Mouse (Mus musculus) embryonic facial prominence, embryonic 14.5 days (tissue): ENCODE results near the gene Arhgap19. TPM values are rescaled to one million over a fixed set of nuclear protein-coding genes. Genes with fewer than 3 reads are reported as not detected.

Experiments
- ATAC-seq: fragments of 200-750 bp; cut with Nextera tagmentation; 2 replicates; pipeline ENCODE4 v1.8.0; 2017; ENCODE audit warnings: low read depth, moderate number of reproducible peaks, moderate TSS enrichment
- DNase-seq: peaks from one replicate; pipeline ENCODE4 v3.0.0-alpha.2; 2015; ENCODE audit warnings: low spot score
- H3K27ac ChIP-seq: fragments of 300-500 bp; sonication (generic); replicated peaks from 2 replicates; pipeline ENCODE4 v1.5.1; 2014; ENCODE audit warnings: low read depth, mild to moderate bottlenecking, low read length, moderate library complexity
- H3K27me3 ChIP-seq: fragments of 300-500 bp; sonication (generic); replicated peaks from 2 replicates; pipeline ENCODE4 v1.6.1; 2014; ENCODE audit warnings: low read length; ENCODE audit not compliant: control insufficient read depth, insufficient read depth
- H3K36me3 ChIP-seq: fragments of 300-500 bp; sonication (generic); 2 replicates; pipeline ENCODE4 v1.6.1; 2014; ENCODE audit warnings: low read length, mixed read lengths; ENCODE audit not compliant: control insufficient read depth, insufficient read depth
- H3K4me1 ChIP-seq: fragments of 300-500 bp; sonication (generic); 2 replicates; pipeline ENCODE4 v1.6.1; 2014; ENCODE audit warnings: antibody characterized with exemption, low read length; ENCODE audit not compliant: control insufficient read depth, insufficient read depth
- H3K4me2 ChIP-seq: fragments of 300-500 bp; sonication (generic); 2 replicates; pipeline ENCODE4 v1.6.1; 2014; ENCODE audit warnings: low read depth, mild to moderate bottlenecking, low read length, moderate library complexity, mixed read lengths
- H3K4me3 ChIP-seq: fragments of 300-500 bp; sonication (generic); 2 replicates; pipeline ENCODE4 v1.5.1; 2014; ENCODE audit warnings: low read depth, mild to moderate bottlenecking, low read length
- H3K9ac ChIP-seq: fragments of 300-500 bp; sonication (generic); 2 replicates; pipeline ENCODE4 v1.6.1; 2014; ENCODE audit warnings: low read depth, mild to moderate bottlenecking, low read length, moderate library complexity, mixed read lengths
- H3K9me3 ChIP-seq: fragments of 300-500 bp; sonication (generic); 2 replicates; pipeline ENCODE4 v1.6.1; 2016; ENCODE audit warnings: low read length; ENCODE audit not compliant: control insufficient read depth
- WGBS: fragments of 180-500 bp; shearing (Covaris S2); extraction: QIAGEN DNeasy Blood & Tissue Kit; methylation state at CpG from one replicate; pipeline ENCODE4 v1.1.7; 2014; 5-methylcytosine and 5-hydroxymethylcytosine counted together
- polyA plus RNA-seq: library from polyadenylated mRNA; unstranded; fragments of >200 nt; fragmentation: Nextera tagmentation; extraction: Ambion mirVana; gene quantifications from 2 replicates; pipeline ENCODE4 v1.2.1, GENCODE M21; 2014

The Arhgap19 gene
- polyA plus RNA-seq, 1 experiment from 2014 or later: 17.5 TPM

DNA sequence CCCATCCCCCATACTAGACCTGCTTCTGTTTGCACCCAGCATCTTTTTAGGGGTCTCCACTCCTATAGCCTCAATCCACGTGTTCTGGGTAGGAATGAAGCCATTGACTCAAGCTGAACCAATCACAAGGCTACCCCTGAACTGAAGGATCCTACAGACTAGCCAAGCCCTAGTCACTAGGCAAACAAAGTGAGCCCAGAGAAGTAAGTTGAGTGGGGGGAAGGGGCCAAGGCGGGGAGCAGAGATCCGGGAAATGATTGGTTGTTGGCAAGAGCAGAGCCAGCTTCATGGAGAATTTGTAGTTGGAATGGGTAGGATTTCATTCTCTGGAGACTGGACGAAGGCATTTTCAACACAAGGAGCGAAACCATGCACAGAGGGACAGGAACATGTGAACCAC, 15.1 kb upstream of the Arhgap19 start:
- DNase-seq: peak; percentile 83
- H3K27ac ChIP-seq: peak overlapping the region; percentile 60
- 0 out of 2 replicates have a peak, but pooled peaks cover 6% of the 10 kb centered on the region for H3K4me1 ChIP-seq
- H3K36me3 ChIP-seq: no peaks in the 10 kb centered on the region
- no peak overlapping the region for H3K4me3 ChIP-seq
- no peaks in the 10 kb centered on the region for H3K27me3 ChIP-seq
- ATAC-seq: peak; percentile 88
- peak overlapping the region; percentile 10; the same call in 1 of the 2 replicates for H3K4me2 ChIP-seq
- no peak overlapping the region for H3K9ac ChIP-seq
- no peaks in the 10 kb centered on the region for H3K9me3 ChIP-seq
- WGBS: 28% methylated on average over 5 of the region's 5 CpGs

DNA sequence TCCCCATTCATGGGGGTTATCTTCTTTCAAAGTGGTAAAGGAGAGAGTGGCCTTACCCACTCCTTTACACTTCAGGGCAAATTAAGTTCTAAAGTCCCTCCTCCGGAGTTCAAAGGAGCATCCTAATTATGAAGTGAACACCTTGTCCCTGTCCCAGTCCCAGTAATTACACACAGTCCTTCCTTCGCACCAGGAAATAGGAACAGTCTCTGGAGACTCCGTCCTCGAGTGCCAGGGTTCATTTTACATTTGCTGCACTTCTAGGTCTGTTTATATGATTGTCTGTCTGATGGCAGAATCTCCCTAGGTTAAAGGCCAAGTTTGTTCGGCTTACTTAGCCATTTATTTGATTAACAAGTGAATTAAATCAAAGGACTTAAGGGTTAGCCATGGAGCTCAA, 14.6 kb upstream of the Arhgap19 start:
- Histone ChIP-seq H3K4me3 (no peak overlapping the region), H3K27ac (peak overlapping the region; percentile 45), H3K4me2 (no peak overlapping the region), H3K27me3 (no peaks in the 10 kb centered on the region), H3K36me3 (no peaks in the 10 kb centered on the region), H3K4me1 (0 out of 2 replicates have a peak, but pooled peaks cover 6% of the 10 kb centered on the region), H3K9ac (no peak overlapping the region), H3K9me3 (no peaks in the 10 kb centered on the region)
- ATAC-seq (no peak), DNase-seq (no peak)
- WGBS: 42% methylated on average over 5 of the region's 5 CpGs

DNA sequence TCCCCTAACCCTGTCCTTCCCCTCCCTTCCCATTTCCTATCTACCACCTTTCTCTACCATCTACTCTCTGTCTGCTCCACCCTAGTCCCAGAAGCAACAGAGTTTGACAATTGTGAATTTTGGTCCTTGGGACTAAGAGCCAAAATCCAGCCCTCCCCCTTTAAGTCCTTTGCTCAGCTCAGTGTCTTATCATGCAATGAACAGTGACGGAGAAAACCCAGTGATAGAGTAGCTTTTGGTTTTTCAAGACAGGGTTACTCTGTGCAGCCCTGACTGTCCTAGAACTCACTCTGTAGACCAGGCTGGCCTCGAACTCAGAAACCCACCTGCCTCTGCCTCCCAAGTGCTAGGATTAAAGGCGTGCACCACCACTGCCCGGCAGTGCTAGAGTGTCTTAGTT, 11.5 kb upstream of the Arhgap19 start:
- no peaks in the 10 kb centered on the region for H3K27me3 ChIP-seq
- no peak for DNase-seq
- ATAC-seq: no peak
- no peaks in the 10 kb centered on the region for H3K9me3 ChIP-seq
- H3K36me3 ChIP-seq: no peaks in the 10 kb centered on the region
- no peak overlapping the region for H3K4me3 ChIP-seq
- H3K9ac ChIP-seq: no peak overlapping the region
- WGBS: 92% methylated on average over 4 of the region's 4 CpGs
- H3K4me2 ChIP-seq: no peak overlapping the region
- no peak overlapping the region for H3K27ac ChIP-seq
- 0 out of 2 replicates have a peak, but pooled peaks cover 6% of the 10 kb centered on the region for H3K4me1 ChIP-seq

DNA sequence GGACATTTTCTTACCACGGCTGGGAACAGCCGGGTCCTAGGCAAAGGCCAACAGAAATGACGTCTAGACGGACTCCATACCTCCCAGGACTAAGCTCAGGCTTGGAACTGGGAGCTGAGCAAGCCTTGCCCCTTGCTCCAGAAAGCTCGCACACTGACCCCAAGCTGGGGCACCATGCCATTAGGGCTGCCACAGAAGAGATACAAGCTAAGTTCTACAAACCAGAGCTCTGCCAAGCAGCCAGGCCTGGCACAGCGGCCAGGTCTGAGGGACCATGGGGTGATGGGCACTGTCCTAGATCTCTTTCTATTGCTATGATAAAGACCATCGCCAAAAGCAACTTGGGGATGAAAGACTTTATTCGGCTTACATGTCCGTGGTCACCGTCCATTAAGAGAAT, 10.7 kb upstream of the Arhgap19 start:
- Histone ChIP-seq H3K27ac (no peak overlapping the region), H3K4me1 (0 out of 2 replicates have a peak, but pooled peaks cover 6% of the 10 kb centered on the region), H3K4me3 (no peak overlapping the region), H3K4me2 (no peak overlapping the region), H3K36me3 (no peaks in the 10 kb centered on the region), H3K27me3 (no peaks in the 10 kb centered on the region), H3K9ac (no peak overlapping the region), H3K9me3 (no peaks in the 10 kb centered on the region)
- ATAC-seq: no peak
- WGBS: 89% methylated on average over 10 of the region's 10 CpGs
- no peak for DNase-seq

- WGBS: 82% methylated on average over 5 of the region's 5 CpGs
Measured at GRCm38 (mm10) chr19:41810074-41810473, 8.2 kb upstream of the Arhgap19 start.

DNA sequence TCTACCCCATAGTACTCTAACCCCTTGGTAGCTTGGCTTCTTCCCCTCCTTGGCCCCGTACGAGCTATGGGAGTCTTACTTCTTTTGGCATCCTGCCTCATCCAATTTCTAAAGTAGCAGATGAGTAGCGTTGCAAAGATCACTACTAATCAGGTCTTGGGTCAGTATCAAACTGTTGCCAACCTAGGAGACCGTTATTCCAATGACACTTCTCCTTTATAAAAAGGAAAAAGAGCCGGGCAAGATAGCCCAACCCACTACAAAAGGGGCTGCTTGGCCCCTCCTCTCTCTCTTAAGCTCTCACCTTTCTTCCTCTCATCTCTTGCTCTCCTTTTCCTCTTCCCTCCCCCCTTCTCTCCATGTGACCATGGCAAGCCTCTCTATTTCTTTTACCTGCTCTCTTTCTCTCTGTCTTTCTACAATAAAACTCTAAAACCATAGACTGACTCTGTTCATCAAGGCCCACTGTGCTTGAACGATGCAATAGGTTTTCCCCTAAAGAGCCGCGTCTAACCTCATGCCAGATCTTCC, 6.3 kb upstream of the Arhgap19 start:
- no peak overlapping the region for H3K4me2 ChIP-seq
- ATAC-seq (no peak), DNase-seq (no peak)
- 78% methylated on average over 8 of the region's 8 CpGs for WGBS
- H3K4me1 ChIP-seq: no peaks in the 10 kb centered on the region
- H3K9ac ChIP-seq: no peak overlapping the region
- no peaks in the 10 kb centered on the region for H3K27me3 ChIP-seq
- no peak overlapping the region for H3K27ac ChIP-seq
- no peaks in the 10 kb centered on the region for H3K9me3 ChIP-seq
- no peaks in the 10 kb centered on the region for H3K36me3 ChIP-seq
- H3K4me3 ChIP-seq: no peak overlapping the region

More at GRCm38 (mm10) chr19:41810074-41810473, 8.2 kb upstream of the Arhgap19 start:
- Histone ChIP-seq H3K9ac (no peak overlapping the region), H3K4me2 (no peak overlapping the region), H3K4me1 (no peaks in the 10 kb centered on the region), H3K9me3 (no peaks in the 10 kb centered on the region), H3K27me3 (no peaks in the 10 kb centered on the region), H3K36me3 (no peaks in the 10 kb centered on the region), H3K27ac (no peak overlapping the region), H3K4me3 (no peak overlapping the region)
- DNase-seq: no peak
- no peak for ATAC-seq

GRCm38 (mm10) chr19:41807497-41807896, 5.7 kb upstream of the Arhgap19 start:
- Histone ChIP-seq H3K4me1 (no peaks in the 10 kb centered on the region), H3K9me3 (no peaks in the 10 kb centered on the region), H3K27ac (no peak overlapping the region), H3K9ac (no peak overlapping the region), H3K4me2 (no peak overlapping the region), H3K4me3 (no peak overlapping the region), H3K27me3 (no peaks in the 10 kb centered on the region), H3K36me3 (no peaks in the 10 kb centered on the region)
- no peak for ATAC-seq
- DNase-seq: no peak
- 89% methylated on average over 9 of the region's 9 CpGs for WGBS

DNA sequence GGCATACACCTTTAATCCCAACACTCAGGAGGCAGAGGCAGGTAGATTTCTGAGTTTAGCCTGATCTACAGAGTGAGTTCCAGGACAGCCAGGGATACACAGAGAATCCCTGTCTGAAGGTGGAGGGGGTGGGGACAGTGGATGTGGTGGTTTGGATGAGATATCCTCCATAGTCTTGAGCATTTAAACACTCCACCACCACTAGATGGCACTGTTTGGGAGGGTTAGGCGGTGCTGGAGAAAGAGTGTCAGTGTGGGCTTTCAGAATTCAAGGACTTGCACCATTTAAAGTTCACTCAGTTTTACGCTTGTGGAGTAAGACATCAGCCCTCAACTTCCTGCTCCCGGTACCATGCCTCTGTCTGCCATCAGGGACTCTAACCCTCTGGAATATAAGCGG, 4.0 kb upstream of the Arhgap19 start:
- Histone ChIP-seq H3K4me3 (no peak overlapping the region), H3K9ac (no peak overlapping the region), H3K27me3 (no peaks in the 10 kb centered on the region), H3K27ac (no peak overlapping the region), H3K4me2 (no peak overlapping the region), H3K4me1 (no peaks in the 10 kb centered on the region), H3K36me3 (no peaks in the 10 kb centered on the region), H3K9me3 (no peaks in the 10 kb centered on the region)
- DNase-seq (no peak), ATAC-seq (no peak)
- 86% methylated on average over 4 of the region's 4 CpGs for WGBS

GRCm38 (mm10) chr19:41803322-41803721, 1.5 kb upstream of the Arhgap19 start:
- Histone ChIP-seq H3K27me3 (no peaks in the 10 kb centered on the region), H3K4me2 (no peak overlapping the region), H3K27ac (no peak overlapping the region), H3K36me3 (no peaks in the 10 kb centered on the region), H3K9me3 (no peaks in the 10 kb centered on the region), H3K9ac (no peak overlapping the region), H3K4me3 (no peak overlapping the region), H3K4me1 (0 out of 2 replicates have a peak, but pooled peaks cover 5% of the 10 kb centered on the region)
- 39% methylated on average over 7 of the region's 7 CpGs for WGBS
- peak; percentile 58 for DNase-seq
- no peak for ATAC-seq
